Mouse (Mus musculus): ENCODE results near the gene E2f3.

Gene E2f3

GRCm38 (mm10) chr13:29979140-29979564, 6.7 kb downstream of the E2f3 start:
- no peak for DNase-seq (ENCODE audit: extremely low spot score)

- DNase-seq (ENCODE audit: extremely low spot score): no peak
Observed at GRCm38 (mm10) chr13:29977358-29977757, 8.5 kb downstream of the E2f3 start.

DNA sequence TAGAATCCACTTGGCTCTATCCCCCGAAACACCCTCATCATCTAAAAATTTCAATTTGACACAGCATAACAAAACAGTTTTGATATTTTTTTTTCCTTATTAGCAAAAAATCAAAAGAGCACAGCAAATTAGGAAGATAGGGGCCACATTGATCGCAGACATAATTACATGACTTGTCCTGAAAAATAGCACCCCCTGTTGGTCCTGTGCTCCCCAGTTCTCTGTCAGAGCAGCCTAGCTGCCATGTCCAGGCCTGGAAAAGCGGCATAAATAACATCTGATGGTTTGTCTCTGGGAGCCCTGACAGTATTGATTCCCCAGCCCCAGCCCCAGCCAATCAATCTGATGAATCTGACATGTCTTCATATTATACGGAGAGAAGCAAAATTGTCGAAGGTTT, 11.8 kb downstream of the E2f3 start:
- no peak for DNase-seq (ENCODE audit: extremely low spot score)

GRCm38 (mm10) chr13:29973610-29974009, 12.3 kb downstream of the E2f3 start:
- no peak for DNase-seq (ENCODE audit: extremely low spot score)

DNA sequence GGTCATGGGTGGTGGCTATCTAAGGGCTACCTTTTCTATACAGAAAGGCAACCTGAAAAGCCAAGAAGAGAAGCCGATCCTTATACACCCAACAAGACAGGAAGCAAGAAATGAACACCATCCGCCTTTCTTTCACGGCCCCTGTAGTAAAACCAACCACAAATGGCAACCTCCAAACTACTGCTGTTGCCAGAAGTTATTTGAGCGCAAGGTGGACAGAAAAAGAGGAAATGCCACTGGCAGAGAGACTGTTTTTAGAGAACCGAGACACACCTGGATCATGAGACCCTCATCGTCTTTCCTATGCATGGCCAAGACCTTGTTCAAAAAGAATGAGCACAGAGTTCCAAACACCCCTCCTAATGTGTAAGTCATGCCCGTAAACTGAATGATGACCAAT, 15.5 kb downstream of the E2f3 start:
- no peak for DNase-seq (ENCODE audit: extremely low spot score)

GRCm38 (mm10) chr13:29968636-29969035, 17.2 kb downstream of the E2f3 start:
- no peak for DNase-seq (ENCODE audit: extremely low spot score)

DNA sequence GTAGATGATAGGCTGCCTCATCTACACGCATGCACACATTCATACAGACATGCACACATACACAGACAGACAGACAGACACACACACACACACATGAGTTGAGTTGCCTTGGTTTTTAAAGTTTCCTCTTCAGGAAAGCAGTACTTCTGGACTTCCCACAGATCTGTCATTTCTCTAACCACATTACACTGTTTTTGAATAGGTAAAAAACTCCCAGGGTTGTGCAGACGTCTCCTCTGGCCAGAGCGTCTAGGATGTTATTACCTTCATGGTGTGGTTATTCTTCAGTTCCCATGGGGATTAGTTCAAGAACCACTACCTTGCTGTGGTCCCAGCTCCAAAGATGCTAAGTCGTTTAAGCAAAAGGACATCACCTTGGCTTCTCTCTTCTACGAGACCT, 18.5 kb downstream of the E2f3 start:
- no peak for DNase-seq (ENCODE audit: extremely low spot score)

DNA sequence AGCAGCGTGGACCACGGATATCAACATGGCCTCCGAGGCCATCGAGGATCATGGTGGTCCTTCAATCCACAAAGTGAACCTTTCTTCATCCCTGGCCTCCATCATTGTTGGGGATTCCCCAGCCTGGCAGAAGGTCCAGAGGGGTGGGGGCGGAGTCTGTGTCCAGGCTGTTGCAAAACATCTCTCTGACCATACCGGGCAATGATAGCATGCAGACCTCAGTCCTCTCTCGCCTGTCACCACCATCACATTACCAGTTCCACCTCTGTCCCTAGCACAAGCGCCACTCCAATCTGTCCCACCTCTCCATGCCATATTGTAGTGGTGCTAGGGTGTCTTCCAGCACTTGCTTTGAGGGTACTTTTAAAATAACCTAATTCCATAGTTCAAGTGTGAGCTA, 18.9 kb downstream of the E2f3 start:
- no peak for DNase-seq (ENCODE audit: extremely low spot score)

DNA sequence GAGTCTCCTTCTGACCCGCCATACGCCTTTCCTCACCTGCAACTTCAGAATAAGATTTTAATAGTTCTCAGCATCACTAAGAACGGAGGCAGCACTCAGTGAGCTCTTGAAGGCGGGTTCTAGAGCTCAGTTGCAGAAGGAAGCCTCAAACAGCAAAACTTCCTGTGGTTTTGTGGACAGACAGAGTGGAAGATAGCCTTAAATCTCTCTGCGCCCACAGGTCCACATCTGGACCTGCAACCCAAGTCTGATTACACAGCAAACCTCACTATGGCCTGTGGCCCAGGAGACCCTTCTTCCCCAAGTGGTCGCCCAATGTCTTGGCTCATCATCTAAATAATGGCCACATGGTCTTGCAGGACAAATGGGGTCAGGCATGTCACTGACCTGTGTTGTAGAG, 21.8 kb downstream of the E2f3 start:
- no peak for DNase-seq (ENCODE audit: extremely low spot score)

DNA sequence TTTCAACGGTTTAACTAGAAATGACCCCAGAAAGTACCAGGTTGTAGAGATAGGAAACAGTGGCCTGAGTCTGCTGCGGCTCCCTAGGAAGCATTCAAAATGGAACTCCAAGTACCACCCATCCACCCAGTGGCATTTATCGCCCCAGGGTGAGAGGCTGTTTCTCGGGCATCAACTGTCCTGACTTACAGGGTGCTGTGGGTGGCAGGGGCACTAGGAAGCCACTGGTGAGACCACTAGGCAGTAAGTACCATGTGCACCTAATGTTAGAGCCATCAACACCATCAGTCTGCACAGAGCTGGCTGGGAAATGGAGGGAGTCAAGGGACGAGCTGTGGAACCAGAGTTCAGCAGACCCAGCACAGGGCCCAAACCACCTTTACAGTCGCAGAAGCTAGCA, 25.4 kb downstream of the E2f3 start:
- DNase-seq (ENCODE audit: extremely low spot score): no peak

DNA sequence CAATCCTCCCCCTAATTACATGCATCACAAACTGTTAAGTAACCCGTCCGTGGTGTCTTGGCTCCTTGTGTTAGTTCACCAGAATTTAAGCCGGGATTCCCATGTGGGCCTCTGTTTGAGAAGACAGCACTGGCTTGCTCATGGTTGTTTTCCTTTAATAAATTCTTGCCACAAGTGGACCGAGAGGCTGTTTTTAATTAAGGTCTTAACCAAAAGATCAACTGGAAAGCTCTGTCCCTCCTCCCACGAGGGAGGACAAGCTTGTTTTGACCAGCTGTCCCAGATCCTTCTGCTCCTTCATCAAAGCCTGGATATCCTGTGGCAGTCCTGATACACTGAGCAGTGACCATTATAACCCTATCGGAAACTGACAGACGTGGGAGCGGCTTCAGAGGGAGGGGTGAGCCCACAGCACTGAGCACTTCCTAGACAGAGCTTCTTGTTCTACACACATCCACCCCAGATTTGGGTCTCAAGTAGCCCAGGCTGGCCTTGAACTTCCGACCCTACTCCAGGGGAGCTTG, 28.1 kb downstream of the E2f3 start:
- peak; percentile 15 for DNase-seq (ENCODE audit: extremely low spot score)

DNA sequence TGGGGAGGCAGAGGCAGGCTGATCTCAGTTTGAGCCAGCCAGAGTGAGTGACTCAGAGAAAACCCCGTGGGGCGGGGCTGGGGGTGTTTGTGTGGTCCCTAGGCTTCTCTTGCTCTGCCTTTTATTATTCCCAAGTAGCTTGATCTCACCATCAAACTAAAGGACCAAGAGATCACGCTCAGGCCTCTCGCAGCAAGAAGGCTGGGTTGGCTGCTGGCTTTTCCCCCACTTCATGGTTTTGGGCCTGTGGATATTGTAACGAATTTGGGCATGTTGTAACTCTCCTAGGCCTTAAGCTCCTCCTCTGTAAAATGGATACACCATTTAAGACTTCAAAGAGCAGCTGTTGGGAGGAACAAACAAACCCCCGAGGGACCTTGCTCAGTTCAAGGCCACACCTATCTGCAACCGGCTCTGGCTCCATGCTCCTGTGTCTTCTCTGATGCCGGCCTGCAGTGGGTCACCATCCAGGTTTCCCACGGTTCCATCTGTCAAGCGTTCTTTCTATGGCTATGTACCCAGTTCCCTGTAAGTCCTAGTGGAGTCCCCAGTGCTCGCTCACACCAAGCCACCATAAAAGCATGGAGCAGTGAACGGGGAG, 28.9 kb downstream of the E2f3 start:
- no peak for DNase-seq (ENCODE audit: extremely low spot score)

DNA sequence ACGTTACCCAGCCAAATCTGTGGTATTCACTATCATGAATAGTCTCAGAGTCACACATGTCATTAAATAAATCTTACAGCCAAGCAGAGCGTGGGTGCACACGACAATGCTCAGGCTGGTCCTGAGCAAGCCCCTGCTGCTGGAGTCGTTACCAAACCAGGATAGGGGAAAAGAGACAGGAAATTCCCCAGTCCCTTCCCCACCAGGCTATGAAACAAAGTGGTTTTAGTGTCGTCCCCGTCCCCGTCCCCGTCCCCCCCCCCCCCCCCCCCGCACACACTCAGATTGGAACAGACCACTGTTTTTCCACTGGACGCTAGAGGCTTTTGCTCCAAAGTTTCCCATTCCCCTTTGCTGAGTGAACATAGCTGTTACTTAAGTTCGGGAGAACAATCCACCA, 30.6 kb downstream of the E2f3 start:
- DNase-seq (ENCODE audit: extremely low spot score): no peak

- no peak for DNase-seq (ENCODE audit: extremely low spot score)
Observed at GRCm38 (mm10) chr13:29954741-29955140, 31.1 kb downstream of the E2f3 start.

GRCm38 (mm10) chr13:29953417-29954045, 32.3 kb downstream of the E2f3 start:
- DNase-seq (ENCODE audit: extremely low spot score): no peak

GRCm38 (mm10) chr13:29946045-29946444, 39.8 kb downstream of the E2f3 start:
- no peak for DNase-seq (ENCODE audit: extremely low spot score)

GRCm38 (mm10) chr13:29944915-29945570, 40.8 kb downstream of the E2f3 start:
- no peak for DNase-seq (ENCODE audit: extremely low spot score)

DNA sequence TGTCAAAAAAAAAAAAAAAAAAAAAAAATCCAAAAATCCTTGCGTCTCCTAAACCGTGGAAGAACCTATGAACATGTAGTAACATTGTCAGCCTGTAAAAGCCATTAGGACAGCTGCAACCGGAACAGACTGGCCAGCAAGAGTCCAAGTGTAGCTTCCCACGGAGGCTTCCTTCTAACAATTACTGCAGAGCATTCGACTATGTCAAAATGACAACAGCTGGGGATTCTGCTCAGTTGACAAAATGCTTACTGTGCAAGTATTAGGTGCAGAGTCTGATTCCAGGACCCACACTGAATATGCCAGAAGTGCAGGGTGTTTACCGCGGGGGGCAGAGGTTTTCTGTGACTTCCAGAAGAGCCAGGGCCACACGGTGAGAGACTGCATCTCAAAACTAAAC, 41.4 kb downstream of the E2f3 start:
- DNase-seq (ENCODE audit: extremely low spot score): no peak

GRCm38 (mm10) chr13:29943541-29944039, 42.3 kb downstream of the E2f3 start:
- no peak for DNase-seq (ENCODE audit: extremely low spot score)

- DNase-seq (ENCODE audit: extremely low spot score): no peak
Observed at GRCm38 (mm10) chr13:29940071-29940470, 45.8 kb downstream of the E2f3 start.

GRCm38 (mm10) chr13:29939399-29939798, 46.5 kb downstream of the E2f3 start:
- DNase-seq (ENCODE audit: extremely low spot score): no peak

- DNase-seq (ENCODE audit: extremely low spot score): no peak
Observed at GRCm38 (mm10) chr13:29938776-29939175, 47.1 kb downstream of the E2f3 start.

- DNase-seq (ENCODE audit: extremely low spot score): no peak
Observed at GRCm38 (mm10) chr13:29926168-29926567, 59.7 kb downstream of the E2f3 start.
